Mouse (Mus musculus) lung, adult 2 months (tissue): Measurements from ENCODE around the gene Cd24a.

ENCODE experiments used
- CTCF ChIP-seq: fragments of 200-500 bp; IDR thresholded peaks from 2 replicates; pipeline ENCODE4 v1.5.1; 2011; ENCODE audit warnings: mild to moderate bottlenecking, low read length, control low read depth; ENCODE audit not compliant: insufficient read depth
- POLR2A ChIP-seq: fragments of 200-500 bp; IDR thresholded peaks from 2 replicates; pipeline ENCODE4 v1.6.1; 2011; ENCODE audit warnings: low read depth, mild to moderate bottlenecking, control low read depth, low read length, borderline replicate concordance; ENCODE audit errors: extremely low read depth

GRCm38 (mm10) chr10:43550923-43551322 is 27.2 kb upstream of the Cd24a start:
- TF ChIP-seq CTCF (no peak), POLR2A (no peak)
